Mouse (Mus musculus): ENCODE measurements around the gene Kpna6. TPM values are rescaled to one million over a fixed set of nuclear protein-coding genes. Genes with fewer than 3 reads are reported as not detected.

Kpna6 gene
- polyA plus RNA-seq, 1 experiment from 2014 or later: 14.2 TPM

GRCm38 (mm10) chr4:129672878-129673449, 397 bp upstream of the Kpna6 start:
- Histone ChIP-seq H3K4me1 (ENCODE audit: control insufficient read depth in 2 of 2, insufficient read depth in 2 of 2, low read length in 2 of 2) (peaks cover 2 to 11% of the 10 kb centered on the region in 2 experiments; a peak in 3 of 4 replicates), H3K9ac (ENCODE audit: low read length) (peak overlapping the region; percentile 99), H3K27me3 (ENCODE audit: control insufficient read depth, insufficient read depth, low read length) (no peaks in the 10 kb centered on the region), H3K9me3 (ENCODE audit: control insufficient read depth, low read length) (no peaks in the 10 kb centered on the region), H3K27ac (replicated peaks in 1 of 2; ENCODE audit: control insufficient read depth in 1 of 2, insufficient read depth in 1 of 2, low read depth in 2 of 2, low read length in 2 of 2) (peak overlapping the region; percentile 59 to 97), H3K36me3 (ENCODE audit: control insufficient read depth, insufficient read depth, low read length) (peaks cover 23% of the 10 kb centered on the region), H3K4me3 (ENCODE audit: control insufficient read depth in 1 of 2, insufficient read depth in 1 of 2, low read depth in 1 of 2, low read length in 2 of 2) (peak overlapping the region; percentile 87 to 99), H3K4me2 (ENCODE audit: low read length) (peak overlapping the region; percentile 74)
- WGBS: 5% methylated on average over 10 of the region's 10 CpGs
- ATAC-seq (ENCODE audit: insufficient number of reproducible peaks, insufficient read depth, low FRiP score, low read depth): no peak

GRCm38 (mm10) chr4:129671491-129672082, 980 bp downstream of the Kpna6 start:
- Histone ChIP-seq H3K4me3 (ENCODE audit: control insufficient read depth in 1 of 2, insufficient read depth in 1 of 2, low read depth in 1 of 2, low read length in 2 of 2) (peak overlapping the region; percentile 87 to 99), H3K27ac (replicated peaks in 1 of 2; ENCODE audit: control insufficient read depth in 1 of 2, insufficient read depth in 1 of 2, low read depth in 2 of 2, low read length in 2 of 2) (peak overlapping the region; percentile 96 to 97), H3K9ac (ENCODE audit: low read length) (peak overlapping the region; percentile 99), H3K4me1 (ENCODE audit: control insufficient read depth in 2 of 2, insufficient read depth in 2 of 2, low read length in 2 of 2) (peaks cover 2 to 11% of the 10 kb centered on the region in 2 experiments; a peak in 3 of 4 replicates), H3K4me2 (ENCODE audit: low read length) (peak overlapping the region; percentile 74), H3K36me3 (ENCODE audit: control insufficient read depth, insufficient read depth, low read length) (peaks cover 22% of the 10 kb centered on the region), H3K27me3 (ENCODE audit: control insufficient read depth, insufficient read depth, low read length) (no peaks in the 10 kb centered on the region), H3K9me3 (ENCODE audit: control insufficient read depth, low read length) (no peaks in the 10 kb centered on the region)
- ATAC-seq (ENCODE audit: insufficient number of reproducible peaks, insufficient read depth, low FRiP score, low read depth): no peak
- WGBS: 6% methylated on average over 12 of the region's 12 CpGs

GRCm38 (mm10) chr4:129662255-129662813, 10.2 kb downstream of the Kpna6 start:
- no peak overlapping the region for H3K4me3 ChIP-seq (ENCODE audit: control insufficient read depth in 1 of 2, insufficient read depth in 1 of 2, low read depth in 1 of 2, low read length in 2 of 2)
- 87% methylated on average over 3 of the region's 3 CpGs for WGBS
- H3K27ac ChIP-seq (replicated peaks in 1 of 2; ENCODE audit: control insufficient read depth in 1 of 2, insufficient read depth in 1 of 2, low read depth in 2 of 2, low read length in 2 of 2): no peak overlapping the region
- ATAC-seq (ENCODE audit: insufficient number of reproducible peaks, insufficient read depth, low FRiP score, low read depth): no peak
- no peak overlapping the region for H3K4me2 ChIP-seq (ENCODE audit: low read length)
- H3K36me3 ChIP-seq (ENCODE audit: control insufficient read depth, insufficient read depth, low read length): peaks cover 74% of the 10 kb centered on the region
- H3K9me3 ChIP-seq (ENCODE audit: control insufficient read depth, low read length): no peaks in the 10 kb centered on the region
- no peak overlapping the region for H3K9ac ChIP-seq (ENCODE audit: low read length)
- H3K27me3 ChIP-seq (ENCODE audit: control insufficient read depth, insufficient read depth, low read length): no peaks in the 10 kb centered on the region
- no peaks in the 10 kb centered on the region for H3K4me1 ChIP-seq (ENCODE audit: control insufficient read depth in 2 of 2, insufficient read depth in 2 of 2, low read length in 2 of 2)

GRCm38 (mm10) chr4:129661584-129661983, 11.0 kb downstream of the Kpna6 start:
- peaks cover 74% of the 10 kb centered on the region for H3K36me3 ChIP-seq (ENCODE audit: control insufficient read depth, insufficient read depth, low read length)
- 90% methylated on average over 3 of the region's 3 CpGs for WGBS
- no peak for ATAC-seq (ENCODE audit: insufficient number of reproducible peaks, insufficient read depth, low FRiP score, low read depth)

GRCm38 (mm10) chr4:129654770-129655169, 17.8 kb downstream of the Kpna6 start:
- no peak for ATAC-seq (ENCODE audit: insufficient number of reproducible peaks, insufficient read depth, low FRiP score, low read depth)

More at GRCm38 (mm10) chr4:129661584-129661983, 11.0 kb downstream of the Kpna6 start:
- Histone ChIP-seq H3K4me2 (ENCODE audit: low read length) (no peak overlapping the region), H3K4me1 (ENCODE audit: control insufficient read depth in 2 of 2, insufficient read depth in 2 of 2, low read length in 2 of 2) (no peaks in the 10 kb centered on the region), H3K4me3 (ENCODE audit: control insufficient read depth in 1 of 2, insufficient read depth in 1 of 2, low read depth in 1 of 2, low read length in 2 of 2) (no peak overlapping the region), H3K27ac (replicated peaks in 1 of 2; ENCODE audit: control insufficient read depth in 1 of 2, insufficient read depth in 1 of 2, low read depth in 2 of 2, low read length in 2 of 2) (no peak overlapping the region), H3K27me3 (ENCODE audit: control insufficient read depth, insufficient read depth, low read length) (no peaks in the 10 kb centered on the region), H3K9me3 (ENCODE audit: control insufficient read depth, low read length) (no peaks in the 10 kb centered on the region), H3K9ac (ENCODE audit: low read length) (no peak overlapping the region)

GRCm38 (mm10) chr4:129650359-129650758, 22.2 kb downstream of the Kpna6 start:
- whole genome bisulfite sequencing: 93% methylated on average over 8 of the region's 8 CpGs
- Histone ChIP-seq H3K9me3 (ENCODE audit: control insufficient read depth, low read length) (no peaks in the 10 kb centered on the region), H3K9ac (ENCODE audit: low read length) (no peak overlapping the region), H3K4me3 (ENCODE audit: control insufficient read depth in 1 of 2, insufficient read depth in 1 of 2, low read depth in 1 of 2, low read length in 2 of 2) (no peak overlapping the region), H3K36me3 (ENCODE audit: control insufficient read depth, insufficient read depth, low read length) (peaks cover 97% of the 10 kb centered on the region), H3K27me3 (ENCODE audit: control insufficient read depth, insufficient read depth, low read length) (no peaks in the 10 kb centered on the region), H3K4me1 (ENCODE audit: control insufficient read depth in 2 of 2, insufficient read depth in 2 of 2, low read length in 2 of 2) (no peaks in the 10 kb centered on the region), H3K27ac (replicated peaks in 1 of 2; ENCODE audit: control insufficient read depth in 1 of 2, insufficient read depth in 1 of 2, low read depth in 2 of 2, low read length in 2 of 2) (no peak overlapping the region), H3K4me2 (ENCODE audit: low read length) (no peak overlapping the region)
- ATAC-seq (ENCODE audit: insufficient number of reproducible peaks, insufficient read depth, low FRiP score, low read depth): no peak

More at GRCm38 (mm10) chr4:129654770-129655169, 17.8 kb downstream of the Kpna6 start:
- 92% methylated on average over 14 of the region's 14 CpGs for WGBS
- Histone ChIP-seq H3K36me3 (ENCODE audit: control insufficient read depth, insufficient read depth, low read length) (peaks cover 97% of the 10 kb centered on the region), H3K4me3 (ENCODE audit: control insufficient read depth in 1 of 2, insufficient read depth in 1 of 2, low read depth in 1 of 2, low read length in 2 of 2) (no peak overlapping the region), H3K27ac (replicated peaks in 1 of 2; ENCODE audit: control insufficient read depth in 1 of 2, insufficient read depth in 1 of 2, low read depth in 2 of 2, low read length in 2 of 2) (no peak overlapping the region), H3K4me2 (ENCODE audit: low read length) (no peak overlapping the region), H3K9ac (ENCODE audit: low read length) (no peak overlapping the region), H3K4me1 (ENCODE audit: control insufficient read depth in 2 of 2, insufficient read depth in 2 of 2, low read length in 2 of 2) (no peaks in the 10 kb centered on the region), H3K9me3 (ENCODE audit: control insufficient read depth, low read length) (no peaks in the 10 kb centered on the region), H3K27me3 (ENCODE audit: control insufficient read depth, insufficient read depth, low read length) (no peaks in the 10 kb centered on the region)

- 74% methylated on average over 1 of the region's 1 CpGs for WGBS
- H3K27me3 ChIP-seq (ENCODE audit: control insufficient read depth, insufficient read depth, low read length): no peaks in the 10 kb centered on the region
- H3K9ac ChIP-seq (ENCODE audit: low read length): no peak overlapping the region
- ATAC-seq (ENCODE audit: insufficient number of reproducible peaks, insufficient read depth, low FRiP score, low read depth): no peak
- H3K27ac ChIP-seq (replicated peaks in 1 of 2; ENCODE audit: control insufficient read depth in 1 of 2, insufficient read depth in 1 of 2, low read depth in 2 of 2, low read length in 2 of 2): no peak overlapping the region
- H3K4me2 ChIP-seq (ENCODE audit: low read length): no peak overlapping the region
- no peaks in the 10 kb centered on the region for H3K4me1 ChIP-seq (ENCODE audit: control insufficient read depth in 2 of 2, insufficient read depth in 2 of 2, low read length in 2 of 2)
- H3K4me3 ChIP-seq (ENCODE audit: control insufficient read depth in 1 of 2, insufficient read depth in 1 of 2, low read depth in 1 of 2, low read length in 2 of 2): no peak overlapping the region
- peaks cover 92% of the 10 kb centered on the region for H3K36me3 ChIP-seq (ENCODE audit: control insufficient read depth, insufficient read depth, low read length)
- H3K9me3 ChIP-seq (ENCODE audit: control insufficient read depth, low read length): no peaks in the 10 kb centered on the region
These were observed 23.9 kb downstream of the Kpna6 start for GRCm38 (mm10) chr4:129648656-129649055.

Measured in heart, embryonic 14.5 days (tissue).